In genomic region chr5:96160467-96161262, GRCm38 (mm10) we compare ENCODE assay signal across 8 mouse cellular contexts. TPM values are rescaled to one million over a fixed set of nuclear protein-coding genes. Genes with fewer than 3 reads are reported as not detected.
A peak's percentile ranks its signal among the peaks of the same experiment; 100 is the strongest.
DNase-seq lines count a peak whose midpoint lies in the region; ATAC-seq lines count a peak whose summit lies in the region.

No protein-coding gene starts in this region.

- WGBS in kidney, embryonic 14.5 days = under 1% methylated on average over 40 of the region's 50 CpGs
- under 1% methylated on average over 50 of the region's 50 CpGs for WGBS in liver, embryonic 15.5 days (ENCODE audit: insufficient replicate concordance)

- ATAC-seq in kidney, embryonic 14.5 days (ENCODE audit: low FRiP score, low TSS enrichment) = no peak
- ATAC-seq in liver, embryonic 15.5 days (ENCODE audit: insufficient read depth) = no peak

- peak overlapping the region; percentile 99 for H3K27ac ChIP-seq in kidney, embryonic 14.5 days (ENCODE audit: low read depth, low read length)
- peak overlapping the region; percentile 96 for H3K27ac ChIP-seq in liver, embryonic 15.5 days (replicated peaks)

- peak overlapping the region; percentile 99 for H3K9ac ChIP-seq in kidney, embryonic 14.5 days (ENCODE audit: low read depth, low read length)
- H3K9ac ChIP-seq in liver, embryonic 15.5 days = peak overlapping the region; percentile 82

- no peaks in the 10 kb centered on the region for H3K36me3 ChIP-seq in kidney, embryonic 14.5 days (ENCODE audit: control insufficient read depth, insufficient read depth, low read length)
- no peaks in the 10 kb centered on the region for H3K36me3 ChIP-seq in liver, embryonic 15.5 days (replicated peaks)

- H3K27me3 ChIP-seq in kidney, embryonic 14.5 days (ENCODE audit: control insufficient read depth, insufficient read depth, low read length) = no peaks in the 10 kb centered on the region
- H3K27me3 ChIP-seq in liver, embryonic 15.5 days = no peaks in the 10 kb centered on the region

- peak overlapping the region; percentile 74 for H3K4me3 ChIP-seq in kidney, embryonic 14.5 days (ENCODE audit: low read length)
- peak overlapping the region; percentile 79 for H3K4me3 ChIP-seq in liver, embryonic 15.5 days (replicated peaks)

- peak overlapping the region; percentile 76 for H3K4me2 ChIP-seq in kidney, embryonic 14.5 days (replicated peaks; ENCODE audit: low read depth, low read length)
- peak overlapping the region; percentile 98 for H3K4me2 ChIP-seq in liver, embryonic 15.5 days

- H3K4me1 ChIP-seq in kidney, embryonic 14.5 days (ENCODE audit: control insufficient read depth, insufficient read depth, low read length) = peaks cover 16% of the 10 kb centered on the region
- H3K4me1 ChIP-seq in liver, embryonic 15.5 days (replicated peaks) = peaks cover 34% of the 10 kb centered on the region

- peak; percentile 22 to 35 for DNase-seq in urinary bladder, adult 18-20 months (ENCODE audit: low spot score in 2 of 2)
- no peak for DNase-seq in urinary bladder, postnatal 10 days (ENCODE audit: low spot score)
- DNase-seq in cerebellum, postnatal 25 days = peak; percentile 15 to 55
- peak; percentile 57 to 66 for DNase-seq in heart, adult 9 months (ENCODE audit: low spot score in 2 of 2)
- peak; percentile 59 for DNase-seq in neural tube, embryonic 10.5 days (ENCODE audit: extremely low spot score, low spot score)
- DNase-seq in thymus, adult 18-20 months = peak; percentile 16 to 19

- H3K9me3 ChIP-seq in kidney, embryonic 14.5 days (ENCODE audit: control insufficient read depth, low read length) = no peaks in the 10 kb centered on the region
- H3K9me3 ChIP-seq in liver, embryonic 15.5 days (replicated peaks) = no peaks in the 10 kb centered on the region

RNA-seq across cellular contexts. Expression of gene Cnot6l, which starts 3.3 kb away (rescaled TPM):
- 27.7 and 33.8 TPM in 2 replicates for polyA plus RNA-seq in kidney, embryonic 14.5 days (2014; fragmentation: Nextera tagmentation; extraction: Ambion mirVana)
- polyA plus RNA-seq in liver, embryonic 15.5 days (2015; fragmentation: Nextera tagmentation; extraction: Ambion mirVana) = 6.6 and 7.0 TPM in 2 replicates

RNA-seq across cellular contexts. Expression of gene Mrpl1, which starts 48.6 kb away (rescaled TPM):
- polyA plus RNA-seq in kidney, embryonic 14.5 days (2014; fragmentation: Nextera tagmentation; extraction: Ambion mirVana) = 29.7 and 32.6 TPM in 2 replicates
- polyA plus RNA-seq in liver, embryonic 15.5 days (2015; fragmentation: Nextera tagmentation; extraction: Ambion mirVana) = 14.3 and 14.5 TPM in 2 replicates
